Mouse (Mus musculus): ENCODE results near the gene Trak1. TPM values are rescaled to one million over a fixed set of nuclear protein-coding genes. Genes with fewer than 3 reads are reported as not detected.

Trak1 gene
- total RNA-seq, 2 experiments from 2014 or later: 25.3 to 29.7 TPM

GRCm38 (mm10) chr9:121343122-121343876, 46.0 kb downstream of the Trak1 start:
- ATAC-seq (replicated peaks; ENCODE audit: poor library complexity, severe bottlenecking): no peak

GRCm38 (mm10) chr9:121344344-121344743, 47.0 kb downstream of the Trak1 start:
- no peak for ATAC-seq (replicated peaks; ENCODE audit: poor library complexity, severe bottlenecking)

DNA sequence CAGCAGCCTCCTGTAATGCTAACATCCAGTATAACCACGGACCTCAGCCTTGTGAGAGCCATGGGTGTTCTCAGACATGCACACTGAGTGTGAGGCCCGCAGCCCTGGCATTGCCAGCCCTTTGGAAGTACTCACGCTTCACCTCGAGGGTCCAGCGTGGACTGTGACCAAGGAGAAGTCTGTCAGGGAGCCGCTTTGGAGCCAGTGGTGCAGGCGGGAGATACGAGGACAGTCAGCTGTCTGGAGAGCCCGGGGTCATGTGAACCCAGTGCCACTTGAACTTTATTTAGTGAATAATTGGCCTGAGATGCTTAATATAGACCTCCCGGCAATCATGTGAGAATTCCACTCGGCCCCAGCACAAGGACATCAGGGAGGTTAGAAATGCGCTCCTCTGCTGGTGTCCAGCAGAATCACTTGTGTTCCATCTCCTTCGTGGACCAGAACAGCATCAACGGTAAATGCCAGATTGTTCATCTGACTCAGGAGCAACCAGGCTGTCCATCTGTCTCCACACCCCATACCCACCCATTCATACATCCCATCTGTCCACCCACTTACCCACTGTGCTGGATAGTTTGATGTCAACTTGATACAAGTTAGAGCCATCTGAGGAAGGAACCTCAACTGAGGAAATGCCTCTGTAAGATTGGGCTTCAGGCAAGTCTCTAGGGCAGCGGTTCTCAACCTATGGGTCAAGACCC, 48.3 kb downstream of the Trak1 start:
- no peak for ATAC-seq (replicated peaks; ENCODE audit: poor library complexity, severe bottlenecking)

- ATAC-seq (replicated peaks; ENCODE audit: poor library complexity, severe bottlenecking): no peak
Measured at GRCm38 (mm10) chr9:121346635-121347034, 49.3 kb downstream of the Trak1 start.

DNA sequence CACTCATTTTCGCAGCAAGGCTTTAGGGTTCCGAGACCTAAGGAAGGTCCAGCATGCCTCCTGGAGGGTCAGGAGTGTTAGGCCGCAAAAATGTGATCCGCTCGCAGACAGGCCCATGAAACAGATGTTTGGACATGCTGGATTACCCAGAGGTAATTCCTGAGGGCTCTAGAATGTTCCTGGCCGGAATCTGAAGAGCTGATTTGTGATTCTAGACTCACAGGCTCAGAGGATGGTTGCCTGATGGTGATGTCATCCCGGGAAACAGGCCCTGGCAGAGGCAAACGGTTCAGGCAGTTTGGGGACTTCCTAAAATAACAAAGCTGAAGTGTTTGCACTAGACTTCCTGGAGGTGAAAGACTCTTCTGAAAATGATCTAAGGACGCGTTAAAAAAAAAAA, 50.7 kb downstream of the Trak1 start:
- no peak for ATAC-seq (replicated peaks; ENCODE audit: poor library complexity, severe bottlenecking)

DNA sequence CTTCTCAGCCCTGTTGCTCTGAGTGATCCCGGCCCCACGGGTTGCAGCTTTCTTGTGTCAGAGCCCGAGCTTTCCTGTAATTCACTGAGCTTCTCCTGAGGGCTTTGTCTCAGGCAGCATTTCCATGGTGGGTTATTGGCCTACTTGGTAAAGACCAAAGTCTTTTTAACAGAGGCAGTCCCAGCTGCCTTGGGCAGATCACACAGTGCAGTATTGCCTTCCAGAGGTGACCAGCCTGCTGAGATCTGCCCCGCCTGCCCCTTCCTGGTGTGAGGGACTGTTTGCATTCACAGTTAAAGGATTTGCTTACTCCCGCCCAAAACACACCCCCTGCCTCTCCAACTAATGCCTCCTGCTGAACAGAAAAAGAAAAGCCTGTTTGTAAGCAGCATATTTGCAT, 51.2 kb downstream of the Trak1 start:
- no peak for ATAC-seq (replicated peaks; ENCODE audit: poor library complexity, severe bottlenecking)

GRCm38 (mm10) chr9:121349111-121349510, 51.8 kb downstream of the Trak1 start:
- peak; percentile 28 for ATAC-seq (replicated peaks; ENCODE audit: poor library complexity, severe bottlenecking)

DNA sequence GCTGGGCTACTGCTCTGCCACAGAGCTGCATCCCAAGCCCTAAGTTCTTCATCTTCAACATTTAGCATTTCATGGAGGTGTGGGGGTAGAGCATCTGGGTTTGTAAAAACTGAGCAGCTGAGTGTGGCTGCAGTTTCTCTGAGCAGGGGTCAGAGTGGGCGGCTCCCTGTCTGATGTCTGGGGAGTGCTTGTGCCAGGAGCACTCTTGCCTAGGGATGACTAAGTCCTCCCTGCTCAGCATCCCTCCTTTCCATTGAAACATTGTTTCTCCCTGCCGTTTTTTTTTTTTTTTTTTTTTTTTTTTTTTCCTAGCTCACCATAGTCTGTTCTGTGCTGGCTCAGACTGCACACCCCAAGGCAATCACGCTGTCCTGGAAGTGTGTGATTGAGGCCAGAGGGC, 53.3 kb downstream of the Trak1 start:
- ATAC-seq (replicated peaks; ENCODE audit: poor library complexity, severe bottlenecking): no peak

DNA sequence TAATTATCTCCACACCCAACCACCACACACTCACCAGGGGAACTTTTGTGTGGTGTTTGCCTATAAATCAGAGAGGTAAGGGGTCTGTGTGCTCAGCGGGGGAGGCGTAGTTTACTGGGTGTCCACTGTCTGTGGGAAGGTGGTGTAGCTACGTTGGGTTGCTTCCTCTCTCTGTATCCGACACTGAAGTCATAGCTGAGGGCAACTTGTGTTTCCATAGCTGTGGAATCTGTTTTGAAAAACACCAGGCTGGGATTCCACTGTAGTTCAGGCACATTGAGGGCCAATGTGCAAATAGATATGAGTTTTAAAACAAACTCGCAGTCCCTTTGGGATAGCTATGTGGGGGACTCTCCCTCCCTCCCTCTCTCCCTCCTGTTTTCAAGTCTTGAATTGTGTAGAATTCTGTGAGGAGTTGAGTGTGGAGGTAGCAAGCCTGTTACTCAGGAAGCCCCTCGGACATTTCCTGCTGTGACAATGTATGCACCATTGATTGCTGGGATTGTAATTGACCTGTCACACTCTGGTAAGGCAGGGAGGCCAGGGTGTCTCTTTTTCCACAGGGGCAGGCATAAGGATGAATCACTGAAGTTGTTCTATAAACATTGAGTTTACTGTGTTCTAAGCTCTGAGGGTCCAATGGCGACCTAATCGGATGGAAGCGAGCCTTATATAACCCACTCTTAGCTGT, 54.2 kb downstream of the Trak1 start:
- ATAC-seq (replicated peaks; ENCODE audit: poor library complexity, severe bottlenecking): no peak

- peak; percentile 79 for ATAC-seq (replicated peaks; ENCODE audit: poor library complexity, severe bottlenecking)
Measured at GRCm38 (mm10) chr9:121352131-121352606, 54.9 kb downstream of the Trak1 start.

DNA sequence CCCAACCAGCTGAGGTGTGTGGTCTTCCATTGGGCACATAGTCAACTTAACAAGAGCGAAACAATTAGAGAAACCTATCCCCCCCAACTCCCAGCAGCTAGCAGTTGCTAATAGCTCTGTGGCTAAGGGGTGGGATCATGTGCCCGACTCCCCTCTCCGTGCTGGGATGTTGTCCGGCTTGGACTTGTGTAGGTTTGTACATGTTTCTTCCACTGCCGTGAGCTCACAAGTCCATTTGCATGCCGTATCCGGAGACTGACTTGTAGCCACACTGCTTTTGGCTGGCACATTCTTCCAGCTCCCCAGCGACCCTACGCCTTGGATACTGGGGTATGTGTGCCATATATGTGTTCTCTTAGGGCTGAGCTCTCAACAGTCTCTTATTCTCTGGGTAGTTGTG, 55.4 kb downstream of the Trak1 start:
- ATAC-seq (replicated peaks; ENCODE audit: poor library complexity, severe bottlenecking): 0 out of 2 replicates have a peak, but pooled peaks have one; percentile 2

DNA sequence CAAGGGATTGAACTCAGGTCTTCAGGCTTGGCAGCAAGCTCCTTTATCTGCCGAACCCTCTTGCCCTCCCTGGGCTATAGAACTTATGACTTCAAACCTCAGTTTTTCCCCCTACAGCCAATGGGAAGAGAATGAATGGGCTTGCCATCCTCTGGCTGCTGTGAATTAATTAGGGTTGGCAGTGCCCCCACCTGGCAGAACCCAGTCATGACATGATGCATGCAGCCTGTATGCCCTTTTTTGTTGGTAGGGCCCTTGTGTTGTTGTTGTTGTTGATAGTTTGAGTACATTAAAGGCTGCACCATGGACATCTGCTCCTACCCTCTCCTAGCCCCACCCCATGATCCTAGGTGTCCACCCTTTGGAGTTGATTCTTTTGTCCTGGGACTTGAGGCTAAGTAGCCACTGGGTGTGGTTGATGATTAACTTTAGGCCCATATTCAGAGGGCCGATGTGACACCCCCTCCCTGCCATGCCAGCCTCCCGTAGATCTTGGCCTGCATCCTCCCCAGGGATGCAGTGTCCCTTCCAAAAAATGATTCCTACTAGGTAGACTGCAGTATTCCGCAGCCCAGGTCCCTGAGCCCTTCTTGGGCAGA, 57.6 kb downstream of the Trak1 start:
- ATAC-seq (replicated peaks; ENCODE audit: poor library complexity, severe bottlenecking): peak; percentile 43

- no peak for ATAC-seq (replicated peaks; ENCODE audit: poor library complexity, severe bottlenecking)
Measured at GRCm38 (mm10) chr9:121355431-121356141, 58.3 kb downstream of the Trak1 start.

DNA sequence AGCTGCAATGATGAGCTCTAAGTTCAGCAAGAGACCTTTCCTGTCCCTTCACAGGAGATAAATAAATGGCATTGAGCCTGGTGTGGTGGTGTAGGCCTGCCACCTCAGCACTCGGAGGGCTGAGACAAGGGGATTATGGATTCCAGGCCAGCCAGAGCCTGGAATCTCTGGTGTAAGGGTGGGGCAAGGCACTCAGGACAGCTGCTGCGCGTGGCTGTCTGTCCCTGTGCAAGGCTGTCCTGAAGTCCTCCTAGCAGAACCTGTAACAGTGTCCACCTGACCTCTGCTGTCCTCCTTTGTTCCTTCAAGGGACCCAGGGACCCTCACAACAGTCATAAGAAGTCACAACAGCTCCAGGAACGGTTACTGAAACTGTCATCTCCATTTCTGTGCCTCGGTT, 59.8 kb downstream of the Trak1 start:
- ATAC-seq (replicated peaks; ENCODE audit: poor library complexity, severe bottlenecking): no peak

- ATAC-seq (replicated peaks; ENCODE audit: poor library complexity, severe bottlenecking): no peak
Measured at GRCm38 (mm10) chr9:121357582-121358275, 60.4 kb downstream of the Trak1 start.

DNA sequence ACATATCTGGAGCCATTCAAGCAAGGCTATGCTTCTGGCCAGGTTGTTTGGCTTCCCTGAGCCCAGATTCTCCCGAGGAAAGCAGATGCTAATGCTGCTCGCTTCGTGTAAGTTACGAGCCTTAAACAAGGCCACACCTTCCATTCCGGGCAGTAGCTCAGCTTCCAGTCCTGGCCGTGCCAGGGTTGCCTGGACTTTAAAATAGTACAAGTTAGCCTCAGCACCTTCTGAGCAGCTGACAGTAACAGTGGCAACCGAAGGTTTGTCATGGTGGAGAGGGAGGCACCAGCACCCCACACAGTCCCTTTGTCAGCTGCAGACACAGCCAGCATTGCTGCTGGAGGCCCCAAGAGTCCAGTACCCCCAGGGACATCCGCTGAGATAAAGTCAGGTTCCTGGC, 61.1 kb downstream of the Trak1 start:
- no peak for ATAC-seq (replicated peaks; ENCODE audit: poor library complexity, severe bottlenecking)

DNA sequence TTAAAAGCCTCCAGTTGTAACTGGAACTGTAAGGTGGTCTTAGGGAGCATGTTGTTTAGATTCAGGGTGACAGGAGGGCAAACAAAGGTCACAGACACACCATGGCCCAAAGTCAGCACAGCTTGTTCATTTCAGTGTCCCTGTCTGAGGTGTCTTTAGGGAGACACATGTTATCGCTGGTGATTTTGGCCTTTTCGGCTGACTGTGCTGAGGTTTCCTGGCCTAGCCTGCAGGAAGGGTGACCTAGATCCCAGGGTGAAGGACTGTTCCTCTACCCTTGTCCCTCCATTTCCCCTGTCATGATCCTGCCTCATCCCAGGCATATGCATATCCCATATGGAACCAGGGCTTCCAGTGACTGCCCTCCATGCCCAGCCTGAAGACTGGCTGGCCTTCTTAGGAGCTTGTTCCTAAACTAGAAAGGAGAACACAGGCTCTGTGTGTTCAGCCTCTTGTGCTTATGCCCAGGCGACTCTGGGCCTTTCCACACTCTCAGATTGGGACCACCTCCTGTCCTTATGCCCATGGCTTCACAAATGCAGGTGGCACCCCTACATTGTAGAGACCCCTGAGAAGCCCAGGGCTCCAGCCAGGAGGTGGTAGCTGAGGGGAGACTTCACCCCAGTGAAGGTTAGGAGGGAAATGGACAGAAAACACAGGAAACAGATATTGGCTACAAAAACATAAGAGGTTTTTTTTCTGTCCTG, 62.1 kb downstream of the Trak1 start:
- ATAC-seq (replicated peaks; ENCODE audit: poor library complexity, severe bottlenecking): no peak

DNA sequence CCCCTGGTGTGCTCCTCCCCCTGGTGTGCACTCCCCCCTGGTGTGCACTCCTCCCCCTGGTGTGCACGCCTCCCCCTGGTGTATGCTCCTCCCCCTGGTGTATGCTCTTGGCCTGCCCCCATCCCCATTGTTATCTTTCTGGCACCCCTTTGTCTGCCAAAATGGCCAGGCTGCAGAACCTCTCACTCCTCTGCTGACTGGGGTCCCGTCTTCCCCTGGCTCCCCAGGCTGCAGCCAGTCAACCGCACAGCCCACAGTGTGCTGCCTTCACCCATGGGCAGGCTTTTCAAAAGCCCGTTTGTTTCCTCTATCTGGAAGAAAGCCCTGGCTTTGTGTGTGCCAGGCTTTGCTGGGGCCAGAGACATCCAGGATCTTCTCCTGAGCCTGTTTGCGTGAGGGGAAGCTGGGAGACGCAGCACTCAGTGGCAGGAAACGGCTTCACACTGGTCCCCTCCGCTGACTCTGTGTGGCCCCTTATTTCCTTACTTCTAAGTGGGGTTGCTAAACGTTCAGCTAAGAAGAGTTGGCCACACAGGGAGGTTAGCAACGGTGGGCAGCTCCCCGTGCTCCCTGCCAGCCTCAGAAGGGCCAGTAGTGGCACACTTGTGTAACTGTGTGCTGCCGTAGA, 63.1 kb downstream of the Trak1 start:
- peak; percentile 72 for ATAC-seq (replicated peaks; ENCODE audit: poor library complexity, severe bottlenecking)
